Mouse (Mus musculus) limb, embryonic 15.5 days (tissue): ENCODE results near the gene Catsperd. TPM values are rescaled to one million over a fixed set of nuclear protein-coding genes. Genes with fewer than 3 reads are reported as not detected.

Experiments used
- ATAC-seq: fragments of 200-750 bp; cut with Nextera tagmentation; 2 replicates; pipeline ENCODE4 v1.8.0; 2017; ENCODE audit warnings: low read depth, moderate TSS enrichment; ENCODE audit not compliant: insufficient number of reproducible peaks, low FRiP score, low TSS enrichment
- H3K27ac ChIP-seq: fragments of 300-500 bp; sonication (generic); 2 replicates; pipeline ENCODE4 v1.5.1; 2015; ENCODE audit warnings: moderate library complexity, mild to moderate bottlenecking, inconsistent platforms
- H3K27me3 ChIP-seq: fragments of 300-500 bp; sonication (generic); 2 replicates; pipeline ENCODE4 v1.6.1; 2015; ENCODE audit warnings: inconsistent platforms
- H3K36me3 ChIP-seq: fragments of 300-500 bp; sonication (generic); 2 replicates; pipeline ENCODE4 v1.6.1; 2015; ENCODE audit warnings: inconsistent platforms
- H3K4me1 ChIP-seq: fragments of 300-500 bp; sonication (generic); 2 replicates; pipeline ENCODE4 v1.6.1; 2015; ENCODE audit warnings: inconsistent platforms
- H3K4me2 ChIP-seq: fragments of 300-500 bp; sonication (generic); 2 replicates; pipeline ENCODE4 v1.6.1; 2015; ENCODE audit warnings: mild to moderate bottlenecking, inconsistent platforms
- H3K4me3 ChIP-seq: fragments of 300-500 bp; sonication (generic); 2 replicates; pipeline ENCODE4 v1.5.1; 2015; ENCODE audit warnings: mild to moderate bottlenecking, inconsistent platforms
- H3K9ac ChIP-seq: fragments of 300-500 bp; sonication (generic); 2 replicates; pipeline ENCODE4 v1.6.1; 2015; ENCODE audit warnings: inconsistent platforms
- H3K9me3 ChIP-seq: fragments of 300-500 bp; sonication (generic); 2 replicates; pipeline ENCODE4 v1.6.1; 2016; ENCODE audit warnings: inconsistent platforms
- WGBS: fragments of 180-500 bp; shearing (Covaris S2); methylation state at CpG from one replicate; pipeline ENCODE4 v1.1.7; 2015; 5-methylcytosine and 5-hydroxymethylcytosine counted together
- polyA plus RNA-seq: library from polyadenylated mRNA; unstranded; fragments of >200 nt; fragmentation: Nextera tagmentation; extraction: Ambion mirVana; gene quantifications from 2 replicates; pipeline ENCODE4 v1.2.1, GENCODE M21; 2015

Catsperd gene
- polyA plus RNA-seq, 1 experiment from 2014 or later: 0.17 TPM

DNA sequence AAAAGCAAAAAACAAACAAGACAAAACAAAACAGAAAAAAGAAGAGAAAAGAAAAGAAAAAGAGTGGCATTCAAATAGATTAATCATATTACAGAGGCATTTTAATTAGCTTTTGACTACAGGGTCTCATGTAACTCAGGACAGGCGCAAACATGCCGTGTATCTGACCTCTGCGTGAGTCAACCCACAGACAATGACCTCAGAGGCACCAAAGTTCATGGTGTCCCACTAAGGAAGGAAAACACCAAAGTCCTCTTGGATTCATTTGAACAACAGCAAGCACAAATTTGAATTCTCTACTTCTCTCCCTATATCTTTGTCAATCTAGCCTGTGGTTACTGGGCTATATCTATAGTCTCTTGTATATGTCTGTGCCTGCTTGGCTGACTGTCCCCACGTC, 15.3 kb downstream of the Catsperd start:
- Histone ChIP-seq H3K36me3 (no peaks in the 10 kb centered on the region), H3K4me1 (no peaks in the 10 kb centered on the region), H3K4me2 (no peak overlapping the region), H3K9me3 (no peaks in the 10 kb centered on the region), H3K9ac (no peak overlapping the region), H3K27ac (no peak overlapping the region), H3K27me3 (no peaks in the 10 kb centered on the region), H3K4me3 (no peak overlapping the region)
- no peak for ATAC-seq
- 74% methylated on average over 4 of the region's 4 CpGs for WGBS

GRCm38 (mm10) chr17:56647546-56647945, 19.6 kb downstream of the Catsperd start:
- no peak for ATAC-seq
- Histone ChIP-seq H3K4me2 (no peak overlapping the region), H3K27ac (no peak overlapping the region), H3K9me3 (no peaks in the 10 kb centered on the region), H3K4me1 (no peaks in the 10 kb centered on the region), H3K4me3 (no peak overlapping the region), H3K36me3 (no peaks in the 10 kb centered on the region), H3K9ac (no peak overlapping the region), H3K27me3 (no peaks in the 10 kb centered on the region)
- 63% methylated on average over 11 of the region's 13 CpGs for WGBS

DNA sequence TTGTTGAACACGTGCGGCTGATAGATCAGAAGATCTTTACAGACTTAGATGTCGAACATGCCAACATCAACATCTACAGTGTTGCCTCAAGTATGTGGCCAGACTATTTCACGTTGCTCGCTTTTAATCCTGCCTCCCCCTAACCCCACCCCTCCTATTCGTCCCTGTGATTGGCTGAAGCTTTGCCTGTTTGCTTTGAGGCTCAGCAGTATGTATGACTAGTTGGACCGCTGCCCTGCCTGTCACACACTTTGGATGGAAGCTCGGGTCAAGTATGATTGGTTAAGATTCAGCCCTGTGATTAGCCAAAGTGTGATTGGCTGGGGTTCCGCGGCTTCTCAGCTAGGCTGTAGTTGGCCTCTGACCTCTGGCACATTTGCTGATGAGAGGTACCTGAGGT, 23.9 kb downstream of the Catsperd start:
- H3K27me3 ChIP-seq: no peaks in the 10 kb centered on the region
- H3K9ac ChIP-seq: no peak overlapping the region
- H3K9me3 ChIP-seq: no peaks in the 10 kb centered on the region
- no peak for ATAC-seq
- no peak overlapping the region for H3K4me3 ChIP-seq
- H3K27ac ChIP-seq: no peak overlapping the region
- no peak overlapping the region for H3K4me2 ChIP-seq
- no peaks in the 10 kb centered on the region for H3K36me3 ChIP-seq
- WGBS: 39% methylated on average over 10 of the region's 10 CpGs
- no peaks in the 10 kb centered on the region for H3K4me1 ChIP-seq

DNA sequence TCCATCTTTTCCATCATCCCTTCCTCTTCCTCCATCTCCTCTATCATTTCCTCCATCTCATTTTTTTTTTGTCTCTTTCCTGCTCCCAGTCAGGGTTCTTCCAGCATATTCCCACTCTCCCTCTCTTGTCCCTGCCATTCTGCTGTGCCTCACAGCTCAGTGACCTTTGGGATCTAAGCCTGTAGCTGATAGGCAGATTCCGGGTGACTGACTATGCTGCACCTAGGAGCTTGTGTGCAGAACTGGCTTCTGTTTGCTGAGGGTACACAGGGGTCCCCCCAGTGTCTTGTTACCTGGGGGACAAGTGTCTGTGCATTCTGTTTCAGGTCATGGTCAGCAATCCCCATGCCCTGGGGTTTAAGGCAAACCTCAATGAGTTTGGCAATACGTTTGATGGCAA, 26.8 kb downstream of the Catsperd start:
- no peaks in the 10 kb centered on the region for H3K9me3 ChIP-seq
- no peaks in the 10 kb centered on the region for H3K27me3 ChIP-seq
- no peak overlapping the region for H3K4me2 ChIP-seq
- H3K27ac ChIP-seq: no peak overlapping the region
- ATAC-seq: no peak
- no peak overlapping the region for H3K4me3 ChIP-seq
- H3K9ac ChIP-seq: no peak overlapping the region
- no peaks in the 10 kb centered on the region for H3K4me1 ChIP-seq
- WGBS: 85% methylated on average over 2 of the region's 2 CpGs
- no peaks in the 10 kb centered on the region for H3K36me3 ChIP-seq

DNA sequence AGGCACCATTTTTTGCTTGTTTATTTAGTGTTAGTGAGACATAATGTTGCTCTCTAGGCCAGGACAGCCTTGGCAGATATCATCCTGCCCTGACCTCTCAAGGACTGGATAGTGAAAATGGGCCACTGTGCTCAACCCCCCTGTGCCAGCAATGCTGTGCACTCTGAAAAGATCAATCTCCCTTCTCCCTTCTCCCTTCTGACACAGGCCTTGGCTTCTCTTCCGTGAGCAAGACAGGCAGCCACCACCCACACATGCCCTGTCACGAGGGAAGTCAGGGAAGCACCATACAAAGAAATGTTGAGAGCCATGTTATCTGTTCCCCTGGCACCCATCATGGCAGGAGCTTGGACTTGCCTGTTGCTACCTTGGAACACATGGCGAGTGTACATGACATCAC, 27.4 kb downstream of the Catsperd start:
- Histone ChIP-seq H3K27ac (no peak overlapping the region), H3K9me3 (no peaks in the 10 kb centered on the region), H3K4me2 (no peak overlapping the region), H3K4me1 (no peaks in the 10 kb centered on the region), H3K27me3 (no peaks in the 10 kb centered on the region), H3K36me3 (no peaks in the 10 kb centered on the region), H3K4me3 (no peak overlapping the region), H3K9ac (no peak overlapping the region)
- no peak for ATAC-seq
- WGBS: 77% methylated on average over 3 of the region's 3 CpGs

DNA sequence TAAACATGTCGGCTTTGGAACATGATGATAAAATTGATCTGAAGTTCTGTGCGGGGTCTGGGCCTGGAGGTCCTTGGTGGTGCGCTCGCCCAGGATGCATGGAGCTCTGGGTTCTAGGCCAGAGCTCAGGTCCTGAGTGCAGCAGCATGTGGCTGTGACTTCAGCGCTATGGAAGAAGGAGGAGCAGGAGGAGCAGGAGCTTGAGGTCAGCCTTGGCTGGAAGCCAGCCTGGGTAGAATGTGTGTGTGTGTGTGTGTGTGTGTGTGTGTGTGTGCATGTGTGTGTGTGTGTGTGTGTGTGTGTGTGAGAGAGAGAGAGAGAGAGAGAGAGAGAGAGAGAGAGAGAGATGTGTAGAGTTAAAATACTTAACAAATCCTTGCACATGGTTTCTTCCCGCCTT, 28.2 kb downstream of the Catsperd start:
- WGBS: 88% methylated on average over 6 of the region's 6 CpGs
- Histone ChIP-seq H3K9ac (no peak overlapping the region), H3K4me2 (no peak overlapping the region), H3K4me3 (no peak overlapping the region), H3K27me3 (no peaks in the 10 kb centered on the region), H3K27ac (no peak overlapping the region), H3K4me1 (no peaks in the 10 kb centered on the region), H3K36me3 (no peaks in the 10 kb centered on the region), H3K9me3 (no peaks in the 10 kb centered on the region)
- no peak for ATAC-seq

DNA sequence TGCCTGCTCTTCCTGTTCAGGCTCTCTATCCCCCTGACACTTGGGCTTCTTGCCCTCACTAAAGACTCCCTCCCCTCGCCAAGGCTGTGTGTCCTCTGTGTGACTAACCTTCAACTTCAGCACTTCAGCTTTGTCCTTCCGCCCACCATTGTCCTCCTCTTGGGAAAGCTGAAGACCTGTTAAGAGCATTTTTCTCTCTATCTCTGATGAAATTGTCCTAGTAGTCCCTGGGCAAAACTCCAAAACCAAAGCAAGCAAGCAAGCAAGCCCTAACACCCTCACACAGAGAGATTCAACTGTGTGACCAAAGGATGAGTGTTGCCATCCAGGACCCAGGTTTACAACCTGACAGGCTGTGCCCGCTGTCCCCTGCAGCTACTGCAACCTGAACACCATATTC, 35.7 kb downstream of the Catsperd start:
- Histone ChIP-seq H3K9ac (no peak overlapping the region), H3K4me1 (peaks cover 13% of the 10 kb centered on the region), H3K9me3 (no peaks in the 10 kb centered on the region), H3K27ac (no peak overlapping the region), H3K36me3 (no peaks in the 10 kb centered on the region), H3K27me3 (peaks cover 9% of the 10 kb centered on the region; the same call in 1 of the 2 replicates), H3K4me2 (0 out of 2 replicates have a peak overlapping the region, but pooled peaks have one; percentile 8), H3K4me3 (no peak overlapping the region)
- 68% methylated on average over 3 of the region's 3 CpGs for WGBS
- no peak for ATAC-seq

DNA sequence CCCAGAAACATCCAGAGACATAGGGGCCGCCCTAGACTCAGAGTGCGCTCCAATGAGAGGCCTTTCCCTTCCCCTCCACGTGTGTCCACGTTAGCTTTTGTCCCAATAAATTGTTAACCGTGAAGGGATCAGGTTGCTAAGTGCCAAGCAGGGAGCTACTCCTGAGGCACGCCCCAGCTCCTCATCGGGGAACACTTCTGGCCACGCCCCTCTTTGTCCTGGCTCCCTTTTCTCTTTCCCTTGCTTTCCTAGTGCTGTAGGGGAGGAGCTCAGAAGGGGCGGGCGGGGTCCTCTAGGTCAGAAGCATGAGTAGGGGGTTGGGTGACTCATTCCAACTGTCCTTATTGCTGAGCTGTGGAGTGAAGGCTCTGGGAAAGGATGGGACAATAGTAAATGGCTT, 36.4 kb downstream of the Catsperd start:
- peaks cover 9% of the 10 kb centered on the region; the same call in 1 of the 2 replicates for H3K27me3 ChIP-seq
- H3K4me2 ChIP-seq: 0 out of 2 replicates have a peak overlapping the region, but pooled peaks have one; percentile 8
- ATAC-seq: no peak
- H3K9me3 ChIP-seq: no peaks in the 10 kb centered on the region
- H3K9ac ChIP-seq: no peak overlapping the region
- no peak overlapping the region; the same call in 1 of the 2 replicates for H3K4me3 ChIP-seq
- H3K4me1 ChIP-seq: peaks cover 13% of the 10 kb centered on the region
- H3K27ac ChIP-seq: no peak overlapping the region
- WGBS: 6% methylated on average over 10 of the region's 10 CpGs
- no peaks in the 10 kb centered on the region for H3K36me3 ChIP-seq

- no peak overlapping the region for H3K27ac ChIP-seq
- no peaks in the 10 kb centered on the region for H3K36me3 ChIP-seq
- no peaks in the 10 kb centered on the region for H3K9me3 ChIP-seq
- ATAC-seq: no peak
- H3K4me3 ChIP-seq: no peak overlapping the region
- peaks cover 13% of the 10 kb centered on the region for H3K4me1 ChIP-seq
- H3K9ac ChIP-seq: no peak overlapping the region
- H3K4me2 ChIP-seq: no peak overlapping the region
- peaks cover 9% of the 10 kb centered on the region; the same call in 1 of the 2 replicates for H3K27me3 ChIP-seq
- 84% methylated on average over 4 of the region's 4 CpGs for WGBS
These were observed 38.4 kb downstream of the Catsperd start for GRCm38 (mm10) chr17:56666384-56666783.

DNA sequence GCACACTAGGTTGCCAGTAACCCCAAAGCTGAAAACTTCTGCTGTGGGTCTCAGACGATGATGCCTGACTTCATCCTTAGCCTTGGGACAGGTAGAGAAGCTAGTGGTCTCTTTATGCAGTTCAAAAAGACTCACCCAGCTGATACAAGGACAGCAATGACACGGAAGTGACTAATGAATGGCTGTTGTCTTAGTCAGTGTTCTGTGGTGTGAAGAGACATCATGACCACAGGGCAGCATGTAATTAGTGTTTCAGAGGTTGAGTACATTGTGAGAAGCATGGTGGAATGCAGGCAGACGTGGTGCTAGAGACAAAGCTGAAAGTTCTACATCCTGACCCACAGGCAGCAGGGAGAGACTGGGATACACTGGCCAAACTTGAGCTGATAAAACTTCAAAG, 39.6 kb downstream of the Catsperd start:
- Histone ChIP-seq H3K4me2 (no peak overlapping the region), H3K36me3 (no peaks in the 10 kb centered on the region), H3K27ac (no peak overlapping the region), H3K27me3 (peaks cover 9% of the 10 kb centered on the region; the same call in 1 of the 2 replicates), H3K4me1 (peaks cover 16% of the 10 kb centered on the region), H3K9me3 (no peaks in the 10 kb centered on the region), H3K4me3 (no peak overlapping the region), H3K9ac (no peak overlapping the region)
- 67% methylated on average over 3 of the region's 3 CpGs for WGBS
- no peak for ATAC-seq

GRCm38 (mm10) chr17:56668384-56669144, 40.6 kb downstream of the Catsperd start:
- Histone ChIP-seq H3K4me1 (peaks cover 18% of the 10 kb centered on the region), H3K27ac (no peak overlapping the region), H3K36me3 (no peaks in the 10 kb centered on the region), H3K9me3 (no peaks in the 10 kb centered on the region), H3K4me2 (peak overlapping the region; percentile 89), H3K4me3 (peak overlapping the region; percentile 42), H3K9ac (peak overlapping the region; percentile 36; the same call in 1 of the 2 replicates), H3K27me3 (peaks cover 9% of the 10 kb centered on the region; the same call in 1 of the 2 replicates)
- 3% methylated on average over 31 of the region's 31 CpGs for WGBS
- no peak for ATAC-seq

DNA sequence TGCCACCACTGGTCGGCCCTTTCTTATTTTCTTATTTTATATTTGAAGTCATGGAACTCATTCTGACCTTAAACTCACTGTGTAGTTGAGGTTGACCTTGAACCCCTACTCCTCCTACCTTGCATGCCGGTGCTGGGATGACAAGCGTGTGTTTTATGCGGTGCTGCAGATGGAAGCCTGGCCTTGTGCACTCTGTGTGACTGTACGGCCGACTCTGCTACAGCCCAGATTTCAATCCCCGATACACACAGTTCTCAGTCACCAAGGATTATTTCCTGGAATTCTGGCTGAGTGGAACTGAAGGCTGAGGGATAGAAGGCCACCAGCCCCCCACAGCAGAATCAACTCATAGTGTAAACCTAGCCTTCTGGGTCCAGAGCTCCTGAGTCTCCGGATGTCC, 41.8 kb downstream of the Catsperd start:
- no peak for ATAC-seq
- WGBS: 86% methylated on average over 8 of the region's 8 CpGs

More for the DNA sequence above, 41.8 kb downstream of the Catsperd start:
- H3K36me3 ChIP-seq: no peaks in the 10 kb centered on the region
- H3K9me3 ChIP-seq: no peaks in the 10 kb centered on the region
- no peak overlapping the region for H3K4me2 ChIP-seq
- H3K4me3 ChIP-seq: no peak overlapping the region
- peaks cover 9% of the 10 kb centered on the region; the same call in 1 of the 2 replicates for H3K27me3 ChIP-seq
- peaks cover 16% of the 10 kb centered on the region for H3K4me1 ChIP-seq
- no peak overlapping the region for H3K27ac ChIP-seq
- no peak overlapping the region for H3K9ac ChIP-seq
